Mouse (Mus musculus) Patski (cell line): ENCODE measurements around the gene Ampd2. TPM values are rescaled to one million over a fixed set of nuclear protein-coding genes. Genes with fewer than 3 reads are reported as not detected.
A peak's percentile ranks its signal among the peaks of the same experiment; 100 is the strongest.

ENCODE experiments used
- ATAC-seq: fragments of 100-300 bp; one replicate; pipeline ENCODE4 v1.8.0; 2021
- CTCF ChIA-PET: fragments of 350-600 bp; sonication (Branson Sonifier 250); formaldehyde crosslinking; loops from one replicate; lab custom pipeline; 2022; ENCODE audit warnings: inconsistent platforms; lab: Charles Lee
- POLR2A ChIA-PET: fragments of 350-600 bp; sonication (Branson Sonifier 250); formaldehyde crosslinking; loops from one replicate; lab custom pipeline; 2022; ENCODE audit warnings: antibody characterized with exemption, inconsistent platforms; lab: Charles Lee
- DNase-seq: peaks from one replicate; pipeline ENCODE4 v3.0.0-alpha.2; 2011; ENCODE audit warnings: low read depth, low spot score
- H3K27me3 ChIP-seq: fragments of 371-371 bp; one replicate; pipeline ENCODE4 v1.5.1; 2021
- CTCF ChIP-seq: fragments of 100-300 bp; IDR thresholded peaks from one replicate; pipeline ENCODE4 v1.5.1; 2021
- in situ Hi-C: fragments of 300-500 bp; cut with MboI; formaldehyde crosslinking; loops from 3 replicates; pipeline ENCODE4 v1.11.1; 2018; ENCODE audit warnings: low pct_unique_long_range_greater_than_20kb, mixed read lengths
- polyA plus RNA-seq: library from polyadenylated mRNA; unstranded; gene quantifications from one replicate; pipeline ENCODE4 v1.2.3, GENCODE M21; 2021

Gene Ampd2
- polyA plus RNA-seq, 1 experiment from 2014 or later: 78.2 TPM

GRCm38 (mm10) chr3:108089916-108090315 is 3.5 kb upstream of the Ampd2 start:
- ChIA-PET CTCF (interaction anchor here (0.9 to 1.4 kb wide), 2 partner anchors 9 to 16 kb away, joined by 3 read pairs; no protein-coding TSS in a partner anchor), POLR2A (no interaction called here)
- no peaks in the 10 kb centered on the region for H3K27me3 ChIP-seq
- ATAC-seq: no peak
- no peak for DNase-seq
- in situ Hi-C loops: no loop called here
- TF ChIP-seq CTCF: no peak

DNA sequence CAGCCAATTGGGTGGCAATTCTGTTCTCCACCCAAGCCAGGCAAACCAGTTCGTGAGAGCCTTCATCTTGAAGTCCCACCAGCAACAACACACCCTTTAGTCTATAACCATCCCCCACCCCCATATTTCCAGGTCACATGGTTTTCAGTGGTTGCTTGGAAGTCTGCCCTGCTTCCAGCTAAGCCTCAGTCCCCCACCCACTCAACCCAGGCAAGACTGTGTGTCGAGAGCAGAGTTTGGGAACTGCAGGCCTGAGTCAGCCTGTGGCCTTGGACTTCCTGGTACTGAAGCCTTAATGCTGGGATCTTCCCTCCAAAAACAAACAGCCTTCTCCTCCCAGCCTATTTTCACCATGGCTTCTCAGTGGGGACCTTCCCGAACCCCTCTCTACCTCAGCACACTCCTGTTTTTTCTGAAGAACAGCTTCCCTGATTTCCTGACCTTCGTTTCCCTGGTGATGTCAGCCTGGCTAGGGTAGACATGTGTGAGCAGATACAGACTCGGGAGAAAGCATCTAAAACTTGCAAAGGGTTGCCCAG is 2.5 kb upstream of the Ampd2 start:
- CTCF ChIA-PET: interaction anchor here (1.2 kb wide), 1 partner anchor 157 kb away, joined by 3 read pairs; the partner anchor contains the start of gene Gstm7
- DNase-seq: no peak

GRCm38 (mm10) chr3:108087329-108087728 is 878 bp upstream of the Ampd2 start:
- H3K27me3 ChIP-seq: no peaks in the 10 kb centered on the region
- ChIA-PET CTCF (interaction anchor here (1.0 to 3.6 kb wide), 3 partner anchors 9 to 56 kb away, joined by 3 to 13 read pairs (median 3); no protein-coding TSS in a partner anchor), POLR2A (interaction anchor here (0.8 to 3.5 kb wide), 2 partner anchors 38 to 58 kb away, joined by 3 to 21 read pairs; partner anchors contain the start of gene Gnai3)
- in situ Hi-C loops: no loop called here
- ATAC-seq: no peak
- no peak for DNase-seq
- no peak for TF ChIP-seq CTCF

More for the DNA sequence above, 2.5 kb upstream of the Ampd2 start:
- no peak for TF ChIP-seq CTCF
- in situ Hi-C loops: no loop called here
- ATAC-seq: no peak
- H3K27me3 ChIP-seq: no peaks in the 10 kb centered on the region
- POLR2A ChIA-PET: no interaction called here

DNA sequence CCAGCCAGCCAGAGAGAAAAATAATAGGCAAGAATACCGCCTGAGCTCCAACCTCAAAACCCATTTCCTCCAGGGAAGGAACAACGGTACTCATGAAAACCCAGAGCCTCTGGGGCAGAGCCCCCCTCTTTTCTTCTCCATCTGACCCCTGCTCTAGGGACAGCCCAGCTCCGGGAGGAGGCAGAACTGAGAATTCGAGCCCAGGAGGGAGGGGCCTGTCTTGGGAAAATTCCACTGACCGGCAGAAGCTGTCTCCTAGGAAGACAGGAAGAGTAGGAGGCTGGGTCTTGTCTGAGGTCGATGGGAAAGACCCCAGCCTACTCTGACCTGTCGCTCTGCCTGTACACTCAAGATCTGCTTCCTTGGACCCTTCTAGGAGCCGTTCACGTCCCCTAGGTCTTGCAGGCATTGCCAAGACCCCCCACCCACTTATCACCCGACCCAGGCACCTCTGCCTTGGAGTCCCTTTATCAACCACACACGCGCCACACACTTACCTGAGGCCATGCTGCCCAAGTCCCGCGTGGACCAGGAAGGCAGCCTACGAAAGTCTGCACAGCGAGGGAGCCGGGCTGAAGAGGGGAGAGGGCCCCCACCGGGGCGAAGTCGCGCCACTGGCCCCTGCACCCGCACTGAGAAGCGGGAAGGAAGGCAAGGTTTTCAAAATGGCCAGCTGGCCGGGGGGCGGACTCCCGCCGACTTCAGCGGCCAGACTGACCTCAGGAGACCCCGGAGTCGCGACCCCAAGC is 556 bp downstream of the Ampd2 start:
- no peak for TF ChIP-seq CTCF
- in situ Hi-C loops: no loop called here
- H3K27me3 ChIP-seq: no peaks in the 10 kb centered on the region
- DNase-seq: no peak
- ChIA-PET POLR2A (interaction anchor here (1.1 to 3.5 kb wide), 5 partner anchors 9 to 60 kb away, joined by 3 to 21 read pairs (median 4); partner anchors contain the start of gene Gnai3), CTCF (interaction anchor here (1.7 to 5.8 kb wide), 3 partner anchors 10 to 187 kb away, joined by 3 to 41 read pairs (median 13); partner anchors contain the start of gene Gnai3)
- ATAC-seq: peak; percentile 79

DNA sequence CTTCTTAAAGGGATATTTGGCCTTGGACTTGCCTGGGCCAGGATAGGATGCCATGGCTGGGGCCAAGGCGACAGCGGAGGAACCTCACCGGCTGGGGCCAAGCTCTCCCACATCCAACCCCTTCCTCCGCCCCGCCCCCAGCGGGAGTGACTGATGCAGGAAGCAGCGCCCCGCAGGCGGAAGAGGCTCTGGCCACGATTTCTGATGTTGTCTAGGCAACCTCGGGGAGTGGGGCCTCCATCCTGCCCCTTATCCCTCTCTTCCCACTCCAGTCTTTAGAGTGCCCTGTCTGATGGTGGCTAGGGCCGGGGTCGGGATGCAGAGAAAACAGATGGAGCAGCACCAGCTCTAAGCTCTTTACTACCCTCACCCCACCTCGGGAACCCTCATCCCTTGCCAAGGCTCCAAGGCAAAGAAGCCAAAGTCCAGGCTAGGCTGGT is 1.1 kb downstream of the Ampd2 start:
- no peaks in the 10 kb centered on the region for H3K27me3 ChIP-seq
- no peak for DNase-seq
- CTCF ChIA-PET: interaction anchor here (1.2 to 5.8 kb wide), 5 partner anchors 11 to 186 kb away, joined by 3 to 41 read pairs (median 4); partner anchors contain the start of gene Gnai3
- TF ChIP-seq CTCF: no peak
- POLR2A ChIA-PET: interaction anchor here (1.1 to 3.5 kb wide), 5 partner anchors 9 to 60 kb away, joined by 3 to 21 read pairs (median 4); partner anchors contain the start of gene Gnai3
- ATAC-seq: peak; percentile 72
- in situ Hi-C loops: no loop called here

- ChIA-PET POLR2A (interaction anchor here (1.1 to 3.5 kb wide), 4 partner anchors 8 to 61 kb away, joined by 3 to 21 read pairs (median 4); partner anchors contain the start of gene Gnai3), CTCF (interaction anchor here (1.2 to 5.8 kb wide), 5 partner anchors 11 to 186 kb away, joined by 3 to 41 read pairs (median 4); partner anchors contain the start of gene Gnai3)
- DNase-seq: no peak
- TF ChIP-seq CTCF: no peak
- ATAC-seq: no peak
- in situ Hi-C loops: loop anchor here (5.0 kb wide), 1 partner anchor 62 kb away; the partner anchor contains the start of gene Gnai3
- no peaks in the 10 kb centered on the region for H3K27me3 ChIP-seq
Observed at GRCm38 (mm10) chr3:108084767-108085270, 1.6 kb downstream of the Ampd2 start.

DNA sequence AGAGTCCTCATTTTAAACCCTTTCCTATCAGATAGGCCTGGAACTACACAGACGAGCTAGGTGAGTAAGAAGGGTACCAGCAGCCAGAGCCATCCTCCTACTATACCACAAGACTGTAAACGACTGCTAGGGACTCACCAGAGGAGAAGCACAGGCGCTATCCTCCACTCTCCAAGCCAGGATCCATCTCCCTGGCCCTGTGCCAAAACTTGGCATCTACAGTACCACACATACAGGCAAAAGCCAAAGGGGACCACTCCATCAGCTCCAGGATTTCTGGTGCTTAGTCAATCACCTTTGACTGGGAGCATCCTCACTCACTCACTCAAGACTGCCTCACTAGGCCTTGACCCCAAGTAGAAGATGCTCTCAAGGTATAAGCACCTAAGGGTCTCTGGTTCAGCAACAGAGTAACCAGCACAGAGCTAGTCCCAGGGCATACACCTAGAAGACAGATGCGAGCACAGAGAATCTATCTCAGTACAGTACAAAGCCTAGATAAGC is 2.5 kb downstream of the Ampd2 start:
- ChIA-PET POLR2A (interaction anchor here (3.5 kb wide), 1 partner anchor 62 kb away, joined by 21 read pairs; the partner anchor contains the start of gene Gnai3), CTCF (interaction anchor here (1.0 to 5.8 kb wide), 5 partner anchors 11 to 121 kb away, joined by 3 to 41 read pairs (median 3); partner anchors contain the start of gene Gnai3)
- no peaks in the 10 kb centered on the region for H3K27me3 ChIP-seq
- no peak for DNase-seq
- no peak for TF ChIP-seq CTCF
- in situ Hi-C loops: loop anchor here (5.0 kb wide), 1 partner anchor 63 kb away; the partner anchor contains the start of gene Gnai3
- no peak for ATAC-seq

- CTCF ChIA-PET: interaction anchor here (0.7 to 5.8 kb wide), 5 partner anchors 11 to 81 kb away, joined by 3 to 41 read pairs (median 3); partner anchors contain the start of gene Gnai3
- ATAC-seq: no peak
- no peaks in the 10 kb centered on the region for H3K27me3 ChIP-seq
- TF ChIP-seq CTCF: no peak
- in situ Hi-C loops: loop anchor here (5.0 kb wide), 1 partner anchor 64 kb away; the partner anchor contains the start of gene Gnai3
- POLR2A ChIA-PET: interaction anchor here (1.9 kb wide), 1 partner anchor 63 kb away, joined by 7 read pairs; the partner anchor contains the start of gene Gnai3
- DNase-seq: no peak
Observed at GRCm38 (mm10) chr3:108083161-108083560, 3.3 kb downstream of the Ampd2 start.

GRCm38 (mm10) chr3:108082251-108082875 is 4.1 kb downstream of the Ampd2 start:
- ATAC-seq (no peak), DNase-seq (no peak)
- ChIA-PET CTCF (interaction anchor here (0.7 to 5.8 kb wide), 5 partner anchors 11 to 82 kb away, joined by 3 to 41 read pairs (median 4); partner anchors contain the start of gene Gnai3), POLR2A (interaction anchor here (0.7 to 1.9 kb wide), 4 partner anchors 17 to 215 kb away, joined by 3 to 7 read pairs (median 3); partner anchors contain the start of gene Gnai3)
- no peak for TF ChIP-seq CTCF
- no peaks in the 10 kb centered on the region for H3K27me3 ChIP-seq
- in situ Hi-C loops: loop anchor here (5.0 kb wide), 1 partner anchor 65 kb away; the partner anchor contains the start of gene Gnai3
